Mouse (Mus musculus) limb, embryonic 12.5 days (tissue): ENCODE data around the gene Sft2d2. TPM values are rescaled to one million over a fixed set of nuclear protein-coding genes. Genes with fewer than 3 reads are reported as not detected.

Experiments
- ATAC-seq: fragments of 200-750 bp; cut with Nextera tagmentation; 2 replicates; pipeline ENCODE4 v1.8.0; 2017; ENCODE audit warnings: low read depth, moderate TSS enrichment; ENCODE audit not compliant: insufficient number of reproducible peaks, insufficient read depth, low FRiP score, low TSS enrichment
- H3K27ac ChIP-seq: fragments of 300-500 bp; sonication (generic); 2 replicates; pipeline ENCODE4 v1.5.1; 2016; ENCODE audit warnings: mild to moderate bottlenecking, moderate library complexity
- H3K27me3 ChIP-seq: fragments of 300-500 bp; sonication (generic); 2 replicates; pipeline ENCODE4 v1.6.1; 2016; ENCODE audit warnings: mild to moderate bottlenecking, moderate library complexity
- H3K36me3 ChIP-seq: fragments of 300-500 bp; sonication (generic); 2 replicates; pipeline ENCODE4 v1.6.1; 2016; ENCODE audit warnings: mild to moderate bottlenecking, moderate library complexity
- H3K4me1 ChIP-seq: fragments of 300-500 bp; sonication (generic); replicated peaks from 2 replicates; pipeline ENCODE4 v1.6.1; 2016
- H3K4me2 ChIP-seq: fragments of 300-500 bp; sonication (generic); 2 replicates; pipeline ENCODE4 v1.6.1; 2016; ENCODE audit warnings: mild to moderate bottlenecking, moderate library complexity
- H3K4me3 ChIP-seq: fragments of 300-500 bp; sonication (generic); replicated peaks from 2 replicates; pipeline ENCODE4 v1.5.1; 2016; ENCODE audit warnings: mild to moderate bottlenecking
- H3K9ac ChIP-seq: fragments of 300-500 bp; sonication (generic); replicated peaks from 2 replicates; pipeline ENCODE4 v1.6.1; 2016; ENCODE audit warnings: mild to moderate bottlenecking, moderate library complexity
- H3K9me3 ChIP-seq: fragments of 300-500 bp; sonication (generic); 2 replicates; pipeline ENCODE4 v1.6.1; 2016; ENCODE audit warnings: mild to moderate bottlenecking, moderate library complexity
- WGBS: fragments of 180-500 bp; shearing (Covaris S2); methylation state at CpG from one replicate; pipeline ENCODE4 v1.1.7; 2016; 5-methylcytosine and 5-hydroxymethylcytosine counted together
- polyA plus RNA-seq: library from polyadenylated mRNA; unstranded; fragments of >200 nt; fragmentation: Nextera tagmentation; extraction: Ambion mirVana; gene quantifications from 2 replicates; pipeline ENCODE4 v1.2.1, GENCODE M21; 2016

Sft2d2 gene
- polyA plus RNA-seq, 1 experiment from 2014 or later, result 16.8 TPM

GRCm38 (mm10) chr1:165171277-165171676 lies 23.0 kb downstream of the Sft2d2 start:
- no peak overlapping the region for H3K4me3 ChIP-seq
- WGBS, result 91% methylated on average over 8 of the region's 8 CpGs
- H3K4me1 ChIP-seq, result no peaks in the 10 kb centered on the region
- no peak overlapping the region for H3K9ac ChIP-seq
- no peaks in the 10 kb centered on the region for H3K27me3 ChIP-seq
- H3K9me3 ChIP-seq, result no peaks in the 10 kb centered on the region
- no peak overlapping the region for H3K4me2 ChIP-seq
- no peak for ATAC-seq
- H3K36me3 ChIP-seq, result no peaks in the 10 kb centered on the region
- H3K27ac ChIP-seq, result no peak overlapping the region

GRCm38 (mm10) chr1:165170157-165170556 lies 24.1 kb downstream of the Sft2d2 start:
- no peak overlapping the region for H3K4me2 ChIP-seq
- H3K27me3 ChIP-seq, result no peaks in the 10 kb centered on the region
- H3K4me1 ChIP-seq, result no peaks in the 10 kb centered on the region
- WGBS, result 75% methylated on average over 5 of the region's 5 CpGs
- no peak overlapping the region for H3K9ac ChIP-seq
- H3K4me3 ChIP-seq, result no peak overlapping the region
- H3K36me3 ChIP-seq, result no peaks in the 10 kb centered on the region
- H3K9me3 ChIP-seq, result no peaks in the 10 kb centered on the region
- no peak for ATAC-seq
- H3K27ac ChIP-seq, result no peak overlapping the region

- 84% methylated on average over 3 of the region's 3 CpGs for whole genome bisulfite sequencing
- H3K9ac ChIP-seq, result no peak overlapping the region
- H3K4me1 ChIP-seq, result no peaks in the 10 kb centered on the region
- no peak for ATAC-seq
- H3K4me3 ChIP-seq, result no peak overlapping the region
- H3K9me3 ChIP-seq, result no peaks in the 10 kb centered on the region
- no peak overlapping the region for H3K4me2 ChIP-seq
- H3K36me3 ChIP-seq, result no peaks in the 10 kb centered on the region
- H3K27me3 ChIP-seq, result no peaks in the 10 kb centered on the region
- no peak overlapping the region for H3K27ac ChIP-seq
Measured at GRCm38 (mm10) chr1:165169462-165169861, 24.8 kb downstream of the Sft2d2 start.

GRCm38 (mm10) chr1:165164920-165165319 lies 29.3 kb downstream of the Sft2d2 start:
- H3K4me1 ChIP-seq, result no peaks in the 10 kb centered on the region
- H3K4me3 ChIP-seq, result no peak overlapping the region
- H3K27me3 ChIP-seq, result 0 out of 2 replicates have a peak, but pooled peaks cover 4% of the 10 kb centered on the region
- no peaks in the 10 kb centered on the region for H3K36me3 ChIP-seq
- no peaks in the 10 kb centered on the region for H3K9me3 ChIP-seq
- no peak for ATAC-seq
- H3K9ac ChIP-seq, result no peak overlapping the region
- no peak overlapping the region for H3K27ac ChIP-seq
- WGBS, result 52% methylated on average over 6 of the region's 6 CpGs
- no peak overlapping the region for H3K4me2 ChIP-seq

- H3K9ac ChIP-seq, result no peak within 1 kb of the TSS
- no peaks in the 10 kb centered on the region for H3K9me3 ChIP-seq
- H3K4me2 ChIP-seq, result no peak within 1 kb of the TSS
- ATAC-seq, result no peak
- no peaks in the 10 kb centered on the region for H3K4me1 ChIP-seq
- 86% methylated on average over 8 of the region's 8 CpGs for WGBS
- no peak within 1 kb of the TSS for H3K4me3 ChIP-seq
- H3K36me3 ChIP-seq, result no peaks in the 10 kb centered on the region
- H3K27ac ChIP-seq, result no peak within 1 kb of the TSS
- H3K27me3 ChIP-seq, result peaks cover 10% of the 10 kb centered on the region; the same call in 1 of the 2 replicates
Measured at GRCm38 (mm10) chr1:165160723-165161405, 33.4 kb downstream of the Sft2d2 start, which contains the start of gene Tbx19. Tbx19 (minus strand) TSS chr1:165160773.

GRCm38 (mm10) chr1:165158841-165159240 lies 35.4 kb downstream of the Sft2d2 start:
- 84% methylated on average over 10 of the region's 10 CpGs for WGBS
- peaks cover 10% of the 10 kb centered on the region; the same call in 1 of the 2 replicates for H3K27me3 ChIP-seq
- no peaks in the 10 kb centered on the region for H3K9me3 ChIP-seq
- H3K36me3 ChIP-seq, result no peaks in the 10 kb centered on the region
- no peak overlapping the region for H3K27ac ChIP-seq
- ATAC-seq, result no peak
- H3K4me3 ChIP-seq, result no peak overlapping the region
- no peak overlapping the region for H3K4me2 ChIP-seq
- H3K9ac ChIP-seq, result no peak overlapping the region
- no peaks in the 10 kb centered on the region for H3K4me1 ChIP-seq

GRCm38 (mm10) chr1:165154162-165154561 lies 40.1 kb downstream of the Sft2d2 start:
- H3K9me3 ChIP-seq, result no peaks in the 10 kb centered on the region
- no peak overlapping the region for H3K4me3 ChIP-seq
- H3K36me3 ChIP-seq, result no peaks in the 10 kb centered on the region
- H3K27ac ChIP-seq, result no peak overlapping the region
- peaks cover 6% of the 10 kb centered on the region; the same call in 1 of the 2 replicates for H3K27me3 ChIP-seq
- H3K4me1 ChIP-seq, result peaks cover 7% of the 10 kb centered on the region; the same call in 1 of the 2 replicates
- no peak overlapping the region for H3K9ac ChIP-seq
- no peak overlapping the region for H3K4me2 ChIP-seq
- ATAC-seq, result no peak
- WGBS, result 82% methylated on average over 4 of the region's 4 CpGs

- Histone ChIP-seq H3K4me1 (peaks cover 7% of the 10 kb centered on the region; the same call in 1 of the 2 replicates), H3K9me3 (no peaks in the 10 kb centered on the region), H3K4me3 (no peak overlapping the region), H3K27me3 (no peaks in the 10 kb centered on the region), H3K27ac (no peak overlapping the region), H3K9ac (no peak overlapping the region), H3K4me2 (no peak overlapping the region), H3K36me3 (no peaks in the 10 kb centered on the region)
- no peak for ATAC-seq
- 69% methylated on average over 8 of the region's 8 CpGs for WGBS
Measured at GRCm38 (mm10) chr1:165151216-165151615, 43.0 kb downstream of the Sft2d2 start.

- Histone ChIP-seq H3K9ac (no peak overlapping the region), H3K4me1 (peaks cover 3% of the 10 kb centered on the region; the same call in 1 of the 2 replicates), H3K9me3 (peaks cover 4% of the 10 kb centered on the region), H3K4me2 (no peak overlapping the region), H3K27me3 (no peaks in the 10 kb centered on the region), H3K36me3 (no peaks in the 10 kb centered on the region), H3K27ac (no peak overlapping the region), H3K4me3 (no peak overlapping the region)
- no peak for ATAC-seq
- WGBS, result 81% methylated on average over 12 of the region's 12 CpGs
Measured at GRCm38 (mm10) chr1:165142343-165142916, 51.8 kb downstream of the Sft2d2 start.

GRCm38 (mm10) chr1:165140227-165140626 lies 54.0 kb downstream of the Sft2d2 start:
- H3K36me3 ChIP-seq, result no peaks in the 10 kb centered on the region
- H3K4me3 ChIP-seq, result no peak overlapping the region
- peaks cover 4% of the 10 kb centered on the region for H3K9me3 ChIP-seq
- no peak overlapping the region for H3K4me2 ChIP-seq
- 74% methylated on average over 3 of the region's 3 CpGs for WGBS
- H3K27ac ChIP-seq, result no peak overlapping the region
- no peaks in the 10 kb centered on the region for H3K27me3 ChIP-seq
- H3K4me1 ChIP-seq, result peaks cover 3% of the 10 kb centered on the region; the same call in 1 of the 2 replicates
- no peak overlapping the region for H3K9ac ChIP-seq
- ATAC-seq, result no peak

GRCm38 (mm10) chr1:165133858-165134257 lies 60.4 kb downstream of the Sft2d2 start:
- H3K36me3 ChIP-seq, result no peaks in the 10 kb centered on the region
- H3K27ac ChIP-seq, result no peak overlapping the region
- H3K9me3 ChIP-seq, result no peaks in the 10 kb centered on the region
- 76% methylated on average over 2 of the region's 2 CpGs for WGBS
- no peaks in the 10 kb centered on the region for H3K27me3 ChIP-seq
- no peaks in the 10 kb centered on the region for H3K4me1 ChIP-seq
- no peak overlapping the region for H3K9ac ChIP-seq
- no peak for ATAC-seq
- H3K4me3 ChIP-seq, result no peak overlapping the region
- no peak overlapping the region for H3K4me2 ChIP-seq
